Mouse (Mus musculus): ENCODE data around the gene Zfp366.
A peak's percentile ranks its signal among the peaks of the same experiment; 100 is the strongest.

Gene Zfp366

DNA sequence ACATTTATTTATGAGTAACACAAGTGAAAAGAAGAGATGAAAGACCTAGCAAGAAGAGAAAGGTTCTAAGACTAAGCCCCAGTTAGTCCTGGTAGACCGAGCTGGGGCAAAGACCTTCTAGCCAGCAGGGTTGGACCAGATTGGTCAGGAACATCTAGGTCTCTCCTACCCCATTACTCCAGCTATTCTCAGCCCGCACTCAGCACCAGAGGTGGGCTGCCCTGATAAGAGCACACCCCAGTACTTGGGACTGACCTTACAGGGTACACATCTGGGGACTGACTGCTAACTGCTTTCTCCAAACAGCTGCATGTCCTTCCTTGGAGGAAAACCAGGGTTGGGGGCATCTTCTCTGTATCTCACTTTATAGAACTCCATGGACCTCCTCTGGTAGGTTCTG, 66.2 kb downstream of the Zfp366 start:
- no peak for DNase-seq (ENCODE audit: inconsistent ontology term)

DNA sequence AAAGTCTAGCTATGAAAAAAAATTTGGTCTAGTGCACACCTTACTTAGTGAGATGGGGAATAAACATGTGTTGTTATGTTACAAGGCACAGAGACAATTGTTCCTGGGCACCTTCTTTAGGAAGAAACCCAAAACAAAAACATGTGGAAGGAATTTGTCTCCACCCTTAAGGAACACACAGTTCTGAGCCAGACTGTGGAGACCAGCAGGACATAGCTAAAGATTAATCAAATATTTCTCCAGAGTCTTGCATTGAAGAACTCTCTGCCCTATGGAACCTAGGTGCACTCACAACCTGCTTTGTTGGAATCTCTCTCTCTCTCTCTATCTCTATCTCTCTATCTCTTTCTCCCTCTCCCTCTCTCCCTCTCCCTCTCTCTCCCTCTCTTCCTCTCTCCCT, 69.6 kb downstream of the Zfp366 start:
- DNase-seq (ENCODE audit: inconsistent ontology term) = no peak

DNA sequence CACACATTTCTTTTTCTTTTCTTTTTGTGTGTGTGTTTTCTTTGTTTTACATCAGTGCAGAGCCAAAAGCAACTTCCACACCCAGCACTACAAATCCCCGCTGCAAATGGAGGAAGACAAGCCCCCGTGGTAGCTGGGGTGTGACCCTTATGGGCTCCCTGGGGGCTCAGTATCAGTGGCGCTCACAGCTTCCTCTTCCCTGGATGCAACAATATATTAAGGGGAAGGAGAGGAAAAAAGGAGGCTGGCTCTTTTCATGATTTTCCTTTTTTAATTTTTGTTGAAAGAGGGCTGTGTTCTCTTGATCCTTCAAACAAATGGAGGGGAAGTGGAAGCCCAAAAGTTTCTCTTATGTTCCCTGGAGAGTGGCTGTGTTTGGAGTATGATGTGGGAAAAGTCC, 70.2 kb downstream of the Zfp366 start:
- no peak for DNase-seq (ENCODE audit: inconsistent ontology term)

DNA sequence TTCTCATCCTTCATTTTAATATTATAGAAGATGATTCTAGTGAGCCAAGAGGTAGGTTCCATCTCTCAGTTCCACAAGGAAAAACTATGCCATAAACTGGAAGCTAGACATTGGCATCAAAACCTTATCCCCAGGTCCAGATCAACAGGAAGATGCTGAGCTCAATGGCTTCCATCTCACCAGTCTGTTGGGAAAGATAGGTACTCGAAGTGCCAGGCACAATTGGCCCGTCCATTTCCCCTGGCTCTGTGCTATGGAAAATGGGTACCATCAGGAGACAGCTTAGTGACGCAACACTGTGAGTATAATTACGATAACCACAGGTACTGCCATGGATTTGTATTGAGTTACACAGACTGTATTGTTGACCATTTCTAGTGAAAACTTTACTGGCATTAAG, 72.3 kb downstream of the Zfp366 start:
- no peak for DNase-seq (ENCODE audit: inconsistent ontology term)

DNA sequence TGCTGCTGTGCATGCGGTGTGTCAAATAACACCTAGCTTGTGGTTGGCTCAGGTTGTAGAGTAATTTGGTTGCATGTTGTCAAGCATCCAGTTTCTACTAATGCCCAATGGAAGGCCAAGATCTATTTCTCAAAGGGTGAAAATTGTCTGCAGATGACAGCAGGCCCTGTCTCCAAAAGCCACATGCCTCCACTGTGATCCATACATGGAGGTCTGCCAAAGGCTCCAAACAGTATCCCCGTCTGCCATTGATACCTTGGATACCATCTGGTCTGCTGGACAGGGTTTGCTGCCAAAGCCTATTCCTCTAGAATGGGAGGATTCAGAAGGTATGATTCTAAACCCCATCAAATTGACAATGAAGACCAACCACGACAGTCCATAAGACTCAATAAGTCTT, 74.1 kb downstream of the Zfp366 start:
- DNase-seq (ENCODE audit: inconsistent ontology term) = no peak

DNA sequence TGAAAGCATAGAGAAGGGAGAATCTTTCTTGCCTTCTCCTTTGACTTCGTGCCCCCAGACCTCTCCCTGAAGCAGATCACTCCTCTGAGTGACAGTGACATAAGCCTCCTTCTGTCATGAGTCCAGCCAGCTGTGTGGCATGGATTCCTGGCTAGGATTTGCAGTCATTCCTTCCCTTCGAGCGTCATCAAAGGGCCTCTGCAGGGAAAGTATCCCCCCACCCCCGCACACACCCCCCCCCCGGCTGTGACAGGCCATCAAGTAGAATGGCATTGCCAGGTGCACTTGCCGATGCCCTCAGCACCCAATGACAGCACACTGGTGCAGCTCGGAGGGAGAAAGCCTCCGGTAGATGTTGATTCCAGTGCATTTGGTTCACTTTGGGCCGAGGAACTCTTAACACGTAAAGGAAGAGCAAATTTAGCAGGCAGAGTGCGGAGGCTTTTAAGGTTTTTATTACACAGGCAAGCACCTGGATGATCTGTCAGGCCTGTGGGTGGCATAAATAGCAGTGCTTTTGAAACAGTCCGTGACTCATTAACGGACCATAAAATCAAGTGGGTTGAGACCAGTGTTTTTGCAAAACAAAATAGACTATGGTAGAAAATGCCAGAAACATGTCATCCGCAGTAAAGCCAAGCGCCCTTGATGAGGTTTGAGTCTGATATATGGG, 75.0 kb downstream of the Zfp366 start:
- DNase-seq (ENCODE audit: inconsistent ontology term) = no peak

DNA sequence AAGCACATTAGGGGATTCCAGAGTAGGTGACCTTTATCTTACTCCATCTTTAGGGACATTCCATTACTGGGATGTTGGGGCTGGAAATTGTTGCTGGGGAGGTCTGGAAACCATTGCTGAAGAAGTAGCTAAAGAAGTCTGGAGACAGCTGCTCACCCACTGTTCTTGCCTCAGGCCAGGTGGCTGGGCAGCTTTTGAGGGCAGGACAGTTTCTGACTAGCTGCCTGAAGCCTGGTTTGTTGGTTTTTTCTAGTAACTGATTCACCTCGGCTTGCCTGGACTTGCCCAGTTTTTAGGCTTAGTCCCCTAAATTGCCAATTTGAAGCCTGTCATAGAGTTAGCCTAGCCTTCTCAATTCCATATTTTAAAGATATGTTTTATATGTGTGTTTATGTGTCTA, 77.8 kb downstream of the Zfp366 start:
- no peak for DNase-seq (ENCODE audit: inconsistent ontology term)

DNA sequence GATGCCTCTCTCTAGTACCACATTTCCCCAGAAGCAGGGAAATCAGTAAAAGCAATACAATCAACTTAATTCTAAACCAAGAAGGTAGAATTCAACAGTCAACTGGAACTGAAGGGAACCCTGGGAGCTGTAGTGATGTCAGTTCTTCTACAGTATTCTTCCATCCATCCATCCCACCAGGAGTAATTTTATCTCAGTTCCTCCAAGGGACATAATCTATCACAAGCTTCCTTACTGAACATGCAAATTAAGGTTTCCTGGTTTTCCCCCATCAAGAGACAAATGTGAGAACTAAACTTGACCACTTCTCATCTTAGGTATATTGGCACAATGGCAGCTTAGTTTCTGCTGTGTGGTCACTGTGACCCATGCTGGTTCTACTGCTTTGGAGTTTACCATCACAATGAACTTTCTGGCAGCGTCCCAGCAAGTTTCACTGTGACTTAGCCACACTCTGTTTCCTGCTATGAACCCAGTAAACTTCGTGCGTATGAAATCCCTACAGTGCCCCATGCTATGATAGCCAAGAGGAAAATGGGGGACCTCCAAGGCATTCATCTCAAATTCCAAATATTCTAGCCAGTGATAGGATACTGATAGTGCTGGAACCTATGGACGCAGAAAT, 78.6 kb downstream of the Zfp366 start:
- no peak for DNase-seq (ENCODE audit: inconsistent ontology term)

DNA sequence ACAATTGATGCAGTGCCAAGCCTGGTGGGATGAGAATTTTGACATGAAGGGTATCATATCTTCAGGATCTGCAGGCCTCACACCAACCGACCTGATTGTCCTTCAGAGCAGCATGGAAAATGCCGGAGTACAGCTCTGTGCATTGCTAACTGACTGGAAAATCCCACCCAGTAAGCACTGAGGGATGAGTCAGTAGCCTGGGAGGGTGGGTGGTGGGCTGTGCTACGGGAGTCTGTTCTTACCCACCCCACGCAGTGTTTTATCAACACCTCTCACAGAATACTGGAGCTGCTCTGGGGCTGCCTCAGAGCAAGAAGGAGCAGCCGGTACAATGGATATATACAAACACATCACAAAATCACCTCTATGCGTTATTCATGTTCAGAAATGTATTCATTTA, 79.9 kb downstream of the Zfp366 start:
- DNase-seq (ENCODE audit: inconsistent ontology term) = no peak

DNA sequence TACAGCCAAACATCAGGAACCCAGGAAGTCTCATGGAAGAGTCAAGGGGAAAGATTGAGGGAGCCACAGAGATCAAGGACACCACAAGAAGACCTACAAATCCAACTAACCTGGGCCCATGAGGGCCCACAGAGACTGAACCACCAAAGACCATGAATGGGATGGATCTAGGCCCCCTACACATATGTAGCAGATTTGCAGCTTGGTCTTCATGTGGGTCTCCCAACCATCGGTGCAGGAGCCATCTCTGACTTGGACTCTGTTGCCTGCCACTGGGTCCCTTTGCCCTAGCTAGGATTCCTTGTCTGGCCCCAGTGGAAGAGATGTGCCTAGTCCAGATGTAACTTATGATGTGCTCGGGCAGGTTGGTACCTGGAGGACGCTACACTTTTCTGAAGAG, 87.4 kb downstream of the Zfp366 start:
- DNase-seq (ENCODE audit: inconsistent ontology term) = no peak

DNA sequence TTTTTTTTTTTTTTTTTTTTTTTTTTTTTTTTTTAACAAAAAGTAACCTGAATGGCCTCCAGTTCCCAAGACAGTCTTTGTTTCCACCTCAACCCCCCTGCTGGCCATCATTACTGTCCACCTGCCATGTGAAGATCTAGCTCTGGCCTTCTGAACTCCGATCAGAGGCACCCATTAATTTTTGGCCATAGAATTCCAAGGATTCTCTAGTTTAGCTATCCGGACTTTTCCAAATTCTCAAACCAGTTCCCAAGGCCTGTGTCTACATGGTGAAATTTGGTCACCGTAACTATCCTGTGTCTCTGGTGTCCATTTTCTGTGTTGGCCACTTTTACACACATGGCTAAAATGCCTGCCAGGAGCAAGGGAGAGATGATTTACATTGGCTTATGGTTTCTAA, 92.9 kb downstream of the Zfp366 start:
- no peak for DNase-seq (ENCODE audit: inconsistent ontology term)

DNA sequence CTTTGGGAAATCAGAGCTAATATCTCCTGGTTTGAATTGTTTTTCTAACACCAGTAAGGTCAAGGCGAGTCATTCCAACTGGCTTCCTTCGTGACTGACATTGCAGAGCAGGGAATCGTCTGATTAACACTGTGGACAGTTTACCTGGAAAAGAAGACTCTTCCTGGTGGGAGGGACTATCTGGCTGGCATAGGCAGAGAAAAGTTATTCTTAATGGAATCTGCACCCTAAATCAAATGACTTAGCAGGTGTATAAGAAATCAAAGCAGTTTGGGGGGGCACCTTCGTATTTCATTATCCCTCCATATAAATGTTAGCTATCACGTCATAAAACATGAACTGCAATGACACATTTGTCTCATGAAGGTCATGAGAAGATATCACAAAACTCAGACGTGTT, 93.9 kb downstream of the Zfp366 start:
- DNase-seq (ENCODE audit: inconsistent ontology term) = no peak

DNA sequence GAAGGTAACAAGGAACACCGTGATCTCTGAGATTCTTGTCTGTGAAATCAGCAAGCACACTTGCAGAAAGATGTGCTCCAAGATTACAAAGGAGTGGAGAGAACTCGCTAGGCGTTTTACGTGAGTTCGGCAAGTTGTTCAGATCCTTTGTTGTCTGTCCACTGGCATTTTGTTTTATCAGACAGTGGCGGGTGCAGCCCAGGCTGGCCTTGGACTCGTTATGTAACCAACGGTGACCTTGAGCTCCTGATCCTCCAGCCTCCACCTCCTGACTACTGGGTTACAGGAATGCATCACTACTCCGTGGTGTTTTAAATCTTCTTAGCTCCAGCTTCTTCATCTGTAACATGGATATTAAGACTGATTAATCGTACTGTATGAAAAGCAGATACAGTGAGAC, 94.7 kb downstream of the Zfp366 start:
- DNase-seq (ENCODE audit: inconsistent ontology term) = no peak

DNA sequence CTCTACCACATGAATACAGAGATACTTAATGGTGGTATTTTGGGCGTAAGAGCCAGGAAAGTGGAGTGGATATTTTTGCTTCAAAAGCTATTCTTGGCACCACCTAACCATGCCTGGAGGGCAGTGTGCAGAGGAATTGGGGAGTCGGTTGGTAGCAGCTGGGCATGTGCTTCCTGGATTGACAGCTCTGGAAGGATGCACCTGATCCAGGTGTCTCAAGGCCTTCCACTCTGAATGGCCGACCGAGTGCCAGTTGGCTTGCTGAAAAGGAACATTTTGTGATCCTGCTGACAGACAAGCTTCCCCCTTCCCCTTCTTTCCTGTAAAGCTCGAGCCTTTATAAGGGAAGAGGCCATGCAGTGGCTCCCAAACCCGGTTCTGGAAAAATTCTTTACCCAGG, 98.3 kb downstream of the Zfp366 start:
- DNase-seq (ENCODE audit: inconsistent ontology term) = no peak

DNA sequence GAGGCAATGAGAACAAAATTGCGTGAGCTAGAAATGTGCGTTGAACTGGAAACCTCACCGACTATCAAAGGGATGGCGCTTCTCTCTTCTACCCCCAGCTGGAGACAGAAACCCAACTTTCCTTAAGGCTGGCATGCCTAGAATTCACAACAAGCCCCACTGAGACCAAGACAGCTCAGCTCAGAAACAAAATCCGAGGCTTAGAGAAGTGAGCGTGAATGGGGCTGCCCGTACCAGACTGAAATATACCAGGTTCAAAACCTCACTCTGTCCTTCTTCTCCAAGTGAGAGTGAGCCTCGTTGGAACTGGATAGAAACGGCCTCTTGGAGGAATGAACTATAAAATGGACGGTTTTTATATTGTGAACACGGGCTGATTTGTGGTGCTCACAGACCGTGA, 99.3 kb downstream of the Zfp366 start:
- DNase-seq (ENCODE audit: inconsistent ontology term) = no peak

DNA sequence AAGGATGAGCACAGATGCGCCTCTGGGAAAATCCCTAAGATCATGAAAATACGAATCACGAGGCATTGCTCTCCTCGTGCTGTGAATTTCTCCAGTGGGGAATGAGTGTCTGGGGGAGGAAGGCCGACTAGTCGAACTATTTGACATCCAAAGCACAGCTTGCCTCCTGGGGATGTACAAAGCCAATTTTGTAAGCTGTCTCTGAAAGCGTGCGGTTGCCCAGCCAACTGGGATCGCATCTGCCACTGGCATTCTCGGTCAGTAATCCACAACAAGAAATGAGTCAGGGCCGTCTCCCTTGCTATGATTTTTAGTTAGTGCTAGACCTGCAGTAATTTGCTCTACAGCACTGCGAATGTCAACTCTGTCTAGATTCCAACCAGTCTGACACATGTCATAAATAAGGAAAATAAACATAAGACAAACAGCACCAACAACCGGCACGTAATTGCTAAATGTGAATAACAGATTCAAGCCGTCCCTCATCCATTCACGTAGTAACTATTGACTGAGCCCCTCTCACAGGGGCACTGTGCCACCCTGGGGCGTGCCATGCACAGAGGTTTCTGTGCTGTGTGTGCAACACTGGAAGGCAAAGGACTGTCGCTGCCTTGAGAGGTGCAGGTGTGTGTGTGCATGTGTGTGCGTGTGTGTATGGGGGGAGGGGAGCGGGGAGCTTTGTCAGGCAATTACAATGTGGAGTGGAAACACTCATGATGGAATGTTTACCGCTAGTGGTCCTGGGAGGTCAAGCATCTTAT, 100.0 kb downstream of the Zfp366 start:
- peak; percentile 86 for DNase-seq (ENCODE audit: inconsistent ontology term)

DNA sequence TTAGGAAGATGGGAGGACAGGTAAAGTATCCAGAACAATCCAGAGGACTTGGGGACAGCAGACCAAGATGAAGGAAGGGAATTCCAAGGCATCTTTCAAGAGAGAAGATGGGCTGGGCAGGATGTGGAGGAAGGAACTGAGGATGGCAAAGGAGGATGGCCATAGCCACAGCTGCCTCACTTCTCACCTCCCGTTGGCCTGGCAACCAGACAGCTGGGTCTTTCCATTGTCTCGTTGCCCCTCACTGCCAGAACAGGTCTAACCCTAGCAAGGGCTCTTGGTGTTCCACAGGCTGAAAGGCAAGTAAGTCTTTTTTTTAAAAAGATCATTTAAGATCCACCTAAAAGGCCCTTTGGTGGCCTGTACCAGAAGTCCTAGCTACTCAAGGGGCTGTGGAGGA, 100.6 kb downstream of the Zfp366 start:
- no peak for DNase-seq (ENCODE audit: inconsistent ontology term)

DNA sequence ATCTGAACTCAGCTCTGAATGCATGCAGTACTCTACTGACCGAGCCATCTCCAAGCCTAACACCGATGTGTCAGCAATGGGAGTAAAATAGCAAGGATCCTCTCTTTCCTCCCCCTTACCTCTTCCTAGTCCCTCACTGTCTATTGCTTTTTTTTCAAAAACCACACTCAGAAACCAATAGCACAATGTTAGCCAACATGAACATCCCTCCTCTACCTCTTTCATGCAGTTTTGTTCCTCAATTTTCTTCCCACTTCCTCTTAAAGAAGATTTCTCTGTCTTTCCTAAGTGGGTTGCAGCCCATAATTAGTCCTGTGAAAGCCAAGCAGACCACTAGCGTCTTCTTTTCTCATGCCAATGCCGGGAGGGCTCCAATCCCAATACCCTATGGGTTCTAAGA, 102.6 kb downstream of the Zfp366 start:
- no peak for DNase-seq (ENCODE audit: inconsistent ontology term)

DNA sequence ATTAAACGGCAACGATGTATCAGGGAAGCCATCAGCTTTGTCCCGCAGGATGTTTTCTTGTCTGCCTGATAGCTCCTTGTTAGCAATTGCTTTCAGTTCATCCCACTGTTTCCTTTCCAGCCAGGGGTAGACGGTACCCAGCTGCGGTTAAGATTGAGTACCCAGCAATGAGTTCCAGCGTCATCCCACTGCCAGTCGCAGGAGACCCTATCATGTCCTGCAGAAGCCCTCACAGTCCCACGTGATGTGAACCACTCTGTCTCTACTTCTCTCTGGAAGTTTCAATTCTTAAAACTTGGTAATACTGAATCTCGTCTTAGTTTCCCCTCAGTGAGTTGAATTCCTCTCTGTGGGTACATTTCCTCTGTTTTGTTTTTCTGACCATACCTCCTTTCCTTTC, 103.2 kb downstream of the Zfp366 start:
- DNase-seq (ENCODE audit: inconsistent ontology term) = no peak

DNA sequence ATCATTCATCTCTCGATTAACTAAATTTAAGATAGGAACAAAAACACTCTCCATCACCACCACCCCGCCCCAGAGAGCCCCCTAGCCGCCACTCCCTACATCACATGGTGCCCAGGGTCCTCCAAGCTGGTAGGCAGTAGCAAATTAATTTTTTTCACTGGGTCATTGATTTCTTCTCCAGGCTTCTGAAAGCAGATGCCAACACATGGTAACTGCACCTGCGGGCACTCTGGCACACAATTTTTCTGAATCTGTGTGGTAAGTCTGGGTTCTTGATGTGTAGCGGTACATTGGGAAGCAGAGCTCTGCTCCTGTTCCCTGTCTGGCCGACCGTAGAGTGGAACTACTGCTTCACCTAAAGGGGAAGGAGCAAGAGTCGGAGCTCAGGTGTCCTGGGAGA, 106.1 kb downstream of the Zfp366 start:
- DNase-seq (ENCODE audit: inconsistent ontology term) = no peak

DNA sequence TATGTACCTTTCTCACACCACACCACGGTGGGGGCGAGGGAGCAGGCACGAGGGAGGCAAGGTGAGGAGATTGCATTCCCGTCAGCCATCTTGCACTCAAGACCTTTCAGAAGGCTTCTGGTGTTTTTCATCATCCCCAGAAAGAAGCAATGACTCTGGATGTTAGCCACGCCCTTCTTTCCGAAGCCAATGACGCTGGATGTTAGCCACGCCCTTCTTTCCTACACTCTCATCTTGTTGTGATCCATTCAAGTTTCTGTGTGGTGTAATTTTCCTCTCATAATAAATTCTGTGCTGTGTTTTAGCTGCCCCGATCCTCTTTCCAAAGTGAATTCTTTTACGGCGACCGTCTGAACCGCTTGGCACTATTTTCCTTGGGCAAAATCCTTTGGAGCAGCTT, 109.6 kb downstream of the Zfp366 start:
- no peak for DNase-seq (ENCODE audit: inconsistent ontology term)

DNA sequence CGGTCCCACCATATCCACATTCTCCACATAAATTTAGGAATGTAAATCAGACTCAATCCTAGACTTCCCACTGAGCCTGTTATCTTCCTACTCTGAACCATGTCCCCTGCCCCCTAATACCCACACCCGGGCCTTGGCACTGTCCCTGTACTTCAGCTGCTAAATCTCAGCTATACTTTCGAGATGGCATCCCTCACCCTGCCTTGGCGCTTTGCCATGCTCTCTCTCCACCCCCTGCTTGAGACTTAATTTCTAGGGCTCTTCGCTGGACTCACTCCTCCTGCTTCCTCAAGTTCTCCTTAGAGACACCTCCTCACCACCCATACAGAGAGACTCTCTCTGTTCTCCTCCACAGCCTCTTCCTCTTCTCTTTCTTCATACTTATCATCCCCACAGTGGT, 115.3 kb downstream of the Zfp366 start:
- DNase-seq (ENCODE audit: inconsistent ontology term) = no peak

All from Muller cell, postnatal 12 days (primary cell).